Mouse (Mus musculus): ENCODE measurements around the gene Pitpnm2.

DNA sequence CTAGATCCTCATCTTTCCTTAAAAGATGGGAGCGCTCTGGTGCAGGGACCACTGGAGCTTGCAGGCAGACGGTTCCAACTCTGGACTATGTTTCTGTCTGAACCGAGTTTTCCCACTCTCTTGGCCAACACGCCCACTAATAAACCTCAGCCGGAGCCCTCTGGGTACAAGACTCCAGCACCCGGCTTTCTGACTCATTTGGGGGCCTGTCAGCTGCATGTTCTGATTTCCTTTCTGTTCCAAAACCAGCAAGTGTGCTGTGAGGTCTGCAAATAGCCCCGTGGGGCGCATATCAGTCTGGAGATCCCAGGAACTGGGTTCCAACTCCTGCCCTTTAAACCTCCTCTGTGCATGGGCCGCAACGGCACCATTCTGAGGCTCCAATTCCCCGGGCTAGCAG, 86.1 kb downstream of the Pitpnm2 start:
- TF ChIP-seq CTCF (IDR thresholded peaks at IDR 0.05; ENCODE audit: control insufficient read depth, insufficient read depth, low read length) = no peak
- no peak for TF ChIP-seq POLR2A (IDR thresholded peaks at IDR 0.05; ENCODE audit: borderline replicate concordance, control insufficient read depth, low read depth, low read length)

Data from bone marrow, adult 2 months (tissue).